Mouse (Mus musculus): ENCODE measurements at regions not wholly inside any gene's neighbourhood (a gene's known extent, or its start where the extent isn't known, plus 50 kb on each side); places are given as distances from the start of the nearest gene placed in this dataset.
"Not testable (repeated sequence)": the region's sequence is repeated elsewhere in the genome, so short reads cannot be mapped to it uniquely, and the experiment has no call there.

DNA sequence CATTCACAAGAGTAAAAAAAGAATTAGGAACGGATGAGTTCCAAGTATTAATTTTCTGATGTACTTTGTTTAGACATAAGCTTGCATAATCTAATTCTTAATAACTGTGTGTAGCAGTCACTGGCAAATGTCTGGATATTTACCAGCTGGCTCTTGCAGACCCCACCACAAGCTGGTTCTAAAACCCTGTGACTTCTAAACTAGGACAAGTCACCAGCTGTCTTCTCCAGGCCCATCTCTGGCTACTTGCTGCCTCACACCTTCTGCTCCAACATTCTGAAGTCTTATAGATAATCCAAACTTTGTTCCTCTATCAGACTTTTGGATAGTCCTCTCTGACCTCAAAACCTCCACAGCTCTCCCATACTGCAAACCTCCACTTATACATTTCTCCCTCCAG is 189.9 kb upstream of the Rhobtb1 start:
- no peak for DNase-seq (ENCODE audit: low spot score)

DNA sequence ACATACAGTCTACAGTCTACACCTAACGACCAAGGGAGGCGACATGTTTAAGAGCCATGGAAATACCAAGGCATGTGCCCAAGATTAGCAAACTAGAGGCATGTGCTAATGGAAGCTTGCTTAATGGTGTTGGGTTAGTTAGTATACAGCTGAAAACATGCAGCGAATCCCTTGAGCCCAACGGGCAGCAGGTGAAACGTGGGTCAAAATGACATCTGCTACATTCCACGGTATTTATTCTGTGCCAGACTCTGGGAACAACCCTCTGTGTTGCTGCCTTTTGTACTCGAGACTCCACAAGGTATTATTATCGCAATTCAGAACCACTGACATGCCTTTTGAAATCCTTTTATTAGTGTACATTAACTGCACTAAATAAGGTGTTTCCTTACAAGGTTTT is 188.1 kb upstream of the Rhobtb1 start:
- no peak for DNase-seq (ENCODE audit: low spot score)

DNA sequence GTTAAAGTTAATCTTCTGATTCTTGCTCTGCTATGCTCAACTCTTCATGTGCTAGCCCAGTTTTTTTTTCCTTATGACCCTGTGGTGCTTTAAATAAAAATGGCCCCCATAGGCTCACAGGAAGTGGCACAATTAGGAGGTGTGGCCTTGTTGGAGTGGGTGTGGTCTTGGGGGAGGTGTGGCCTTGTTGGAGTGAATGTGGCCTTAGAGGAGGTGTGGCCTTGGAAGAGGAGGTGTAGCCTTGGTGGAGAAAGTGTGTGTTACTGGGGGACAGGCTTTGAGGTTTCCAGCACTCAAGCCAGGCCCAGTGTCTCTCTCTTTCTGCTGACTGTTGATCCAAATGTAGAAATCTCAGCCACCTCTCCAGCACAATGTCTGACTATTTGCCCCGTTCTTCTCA is 186.0 kb upstream of the Rhobtb1 start:
- no peak for DNase-seq (ENCODE audit: low spot score)

DNA sequence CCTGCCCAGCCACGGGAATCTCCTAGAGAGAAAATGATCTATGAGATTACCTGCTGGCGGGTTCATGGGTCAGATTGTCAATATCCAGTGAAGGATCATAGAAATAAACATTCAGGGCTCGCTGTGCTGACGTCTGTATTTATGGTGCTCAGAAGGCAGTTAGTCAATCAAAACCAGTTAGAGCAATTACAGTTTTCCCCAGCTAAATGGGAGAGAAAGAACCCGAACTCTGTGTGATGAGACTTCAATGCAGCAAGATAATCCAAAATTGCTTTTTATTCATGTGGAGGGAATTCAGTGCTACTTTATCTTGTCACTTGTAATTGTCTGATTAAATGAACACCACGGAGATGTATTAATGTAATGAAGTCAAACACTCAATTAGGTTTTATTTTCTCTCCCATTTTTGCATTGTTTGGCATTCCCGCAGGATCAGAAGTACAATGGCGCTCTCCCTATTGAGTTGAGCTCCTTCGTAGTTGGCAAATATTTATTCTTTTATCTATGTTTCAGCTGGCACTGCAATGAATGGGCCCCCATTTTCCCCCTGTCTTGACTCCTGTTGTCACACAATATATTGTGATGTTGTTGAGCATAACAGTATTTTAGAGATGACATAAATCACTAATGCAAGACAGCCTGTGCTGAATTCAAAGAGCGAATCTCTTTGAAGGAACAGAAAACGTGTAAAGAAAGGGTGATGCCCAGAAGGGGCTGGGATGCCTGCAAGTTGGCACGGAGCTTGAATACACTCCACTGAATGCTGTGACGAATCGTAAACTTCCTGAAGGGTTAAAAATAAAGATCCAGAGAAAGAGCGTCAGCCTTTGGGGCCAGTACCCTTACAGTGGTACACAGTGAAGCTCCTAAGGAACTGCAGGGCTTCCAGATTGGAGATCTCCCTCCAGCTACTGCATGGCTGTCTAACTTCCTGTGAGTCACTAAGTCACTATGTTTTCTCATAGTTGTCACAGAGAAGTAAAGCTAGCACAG is 183.0 kb upstream of the Rhobtb1 start:
- DNase-seq (ENCODE audit: low spot score), result no peak

- DNase-seq (ENCODE audit: low spot score), result no peak
Observed at GRCm38 (mm10) chr10:68970521-68970920, 180.7 kb upstream of the Rhobtb1 start.

DNA sequence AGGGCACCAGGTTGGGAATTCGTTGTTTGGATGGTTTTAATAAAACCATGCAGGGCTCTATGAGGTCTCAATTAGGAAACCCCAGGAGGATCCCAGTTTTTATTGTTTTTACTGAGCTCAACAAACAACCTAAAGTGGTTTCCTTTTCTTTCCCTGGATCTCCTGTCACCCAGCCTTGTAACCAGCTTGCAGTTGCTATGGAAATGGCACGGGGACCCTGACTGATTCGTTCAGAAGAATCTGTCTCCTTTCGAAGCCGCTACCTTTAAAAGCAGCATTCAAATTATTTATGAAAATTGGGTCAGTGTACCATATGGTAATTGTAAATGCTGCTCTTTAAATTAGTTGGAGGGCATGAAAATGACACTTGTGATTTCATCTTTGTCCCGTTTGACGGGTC is 176.5 kb upstream of the Rhobtb1 start:
- no peak for DNase-seq (ENCODE audit: low spot score)

GRCm38 (mm10) chr10:68976443-68977025 is 174.7 kb upstream of the Rhobtb1 start:
- DNase-seq (ENCODE audit: low spot score), result no peak

- DNase-seq (ENCODE audit: low spot score), result no peak
Observed at GRCm38 (mm10) chr10:68978115-68978514, 173.1 kb upstream of the Rhobtb1 start.

DNA sequence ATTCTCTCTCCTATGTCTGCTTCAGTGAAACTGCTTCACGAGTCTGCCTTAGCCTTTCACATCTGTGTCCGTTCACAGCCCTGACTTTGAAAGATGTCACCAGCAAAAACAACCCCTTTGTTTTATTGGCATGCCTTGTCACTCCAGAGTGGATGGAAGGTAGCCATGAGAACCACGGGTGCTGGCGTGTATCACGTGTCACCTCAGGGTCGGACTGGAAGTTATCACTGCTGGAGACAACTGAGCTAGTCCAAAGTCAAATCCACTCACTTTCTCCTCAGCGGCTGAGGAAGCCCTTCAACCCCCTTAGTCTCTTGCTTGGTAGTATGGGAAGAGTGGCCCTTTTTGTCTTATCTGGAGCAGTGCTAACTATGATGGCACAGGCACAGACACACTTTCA is 171.3 kb upstream of the Rhobtb1 start:
- no peak for DNase-seq (ENCODE audit: low spot score)

DNA sequence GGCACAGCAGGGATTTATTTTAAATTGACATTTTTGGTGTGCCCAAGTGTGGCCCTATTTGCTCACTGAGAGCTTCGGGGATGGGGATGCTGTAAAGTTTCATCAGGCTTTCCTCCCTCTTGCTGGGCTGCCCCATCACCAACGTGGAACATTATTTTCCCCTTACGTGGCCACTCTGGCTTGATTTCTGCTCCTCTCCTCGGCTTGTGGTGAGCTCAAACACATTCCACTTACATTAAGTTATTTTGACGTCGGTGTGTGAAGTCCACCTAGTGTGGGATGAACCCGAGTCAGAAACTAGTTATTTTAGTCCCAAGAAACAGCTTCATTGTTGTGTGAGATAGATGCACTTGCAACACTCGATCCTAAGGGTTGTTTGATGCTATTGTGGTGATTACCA is 168.9 kb upstream of the Rhobtb1 start:
- DNase-seq (ENCODE audit: low spot score), result no peak

GRCm38 (mm10) chr10:68990584-68990983 is 160.7 kb upstream of the Rhobtb1 start:
- DNase-seq (ENCODE audit: low spot score), result no peak

- DNase-seq (ENCODE audit: low spot score), result no peak
Observed at GRCm38 (mm10) chr10:68999610-69000009, 151.6 kb upstream of the Rhobtb1 start.

DNA sequence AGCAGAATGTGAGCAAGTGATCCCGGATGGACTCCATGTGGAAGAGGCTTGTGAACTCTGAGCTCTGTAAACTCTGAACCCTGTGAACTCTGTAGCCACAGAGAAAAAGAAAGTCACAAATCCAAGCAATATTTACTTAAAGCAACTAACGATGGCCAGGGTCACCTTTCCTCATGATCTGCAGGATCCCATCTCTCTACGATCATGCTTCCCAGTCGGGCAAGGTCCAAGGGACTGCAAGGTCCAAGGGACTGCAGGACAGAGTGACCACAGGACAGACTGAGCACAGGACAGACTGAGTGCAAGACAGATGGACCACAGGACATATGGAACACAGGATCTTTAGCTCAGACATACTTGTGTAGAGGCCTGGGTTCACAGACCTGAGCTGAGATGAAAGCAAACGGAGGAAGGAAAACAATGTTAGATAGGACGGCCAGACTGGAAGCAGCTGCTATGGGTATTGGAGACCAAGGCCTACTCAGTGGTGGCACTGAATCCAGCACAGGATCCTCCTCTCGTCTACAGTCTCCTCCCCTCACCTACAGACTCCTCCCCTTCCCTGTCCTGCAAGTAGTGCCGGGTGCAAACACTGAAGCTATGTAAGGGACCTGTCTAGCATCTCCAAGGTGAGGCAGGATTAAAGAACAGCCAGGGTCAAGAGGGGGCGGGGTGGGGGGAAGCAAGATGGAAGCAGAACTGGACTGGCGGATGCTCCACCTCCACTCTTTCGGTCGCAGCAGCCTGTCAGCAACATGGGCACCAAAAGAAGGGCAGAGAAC is 149.4 kb upstream of the Rhobtb1 start:
- DNase-seq (ENCODE audit: low spot score), result no peak

GRCm38 (mm10) chr10:69005199-69005872 is 145.9 kb upstream of the Rhobtb1 start:
- DNase-seq (ENCODE audit: low spot score), result peak; percentile 71

- not testable (repeated sequence) for DNase-seq (ENCODE audit: low spot score)
Observed at GRCm38 (mm10) chr10:69008679-69009078, 142.6 kb upstream of the Rhobtb1 start.

DNA sequence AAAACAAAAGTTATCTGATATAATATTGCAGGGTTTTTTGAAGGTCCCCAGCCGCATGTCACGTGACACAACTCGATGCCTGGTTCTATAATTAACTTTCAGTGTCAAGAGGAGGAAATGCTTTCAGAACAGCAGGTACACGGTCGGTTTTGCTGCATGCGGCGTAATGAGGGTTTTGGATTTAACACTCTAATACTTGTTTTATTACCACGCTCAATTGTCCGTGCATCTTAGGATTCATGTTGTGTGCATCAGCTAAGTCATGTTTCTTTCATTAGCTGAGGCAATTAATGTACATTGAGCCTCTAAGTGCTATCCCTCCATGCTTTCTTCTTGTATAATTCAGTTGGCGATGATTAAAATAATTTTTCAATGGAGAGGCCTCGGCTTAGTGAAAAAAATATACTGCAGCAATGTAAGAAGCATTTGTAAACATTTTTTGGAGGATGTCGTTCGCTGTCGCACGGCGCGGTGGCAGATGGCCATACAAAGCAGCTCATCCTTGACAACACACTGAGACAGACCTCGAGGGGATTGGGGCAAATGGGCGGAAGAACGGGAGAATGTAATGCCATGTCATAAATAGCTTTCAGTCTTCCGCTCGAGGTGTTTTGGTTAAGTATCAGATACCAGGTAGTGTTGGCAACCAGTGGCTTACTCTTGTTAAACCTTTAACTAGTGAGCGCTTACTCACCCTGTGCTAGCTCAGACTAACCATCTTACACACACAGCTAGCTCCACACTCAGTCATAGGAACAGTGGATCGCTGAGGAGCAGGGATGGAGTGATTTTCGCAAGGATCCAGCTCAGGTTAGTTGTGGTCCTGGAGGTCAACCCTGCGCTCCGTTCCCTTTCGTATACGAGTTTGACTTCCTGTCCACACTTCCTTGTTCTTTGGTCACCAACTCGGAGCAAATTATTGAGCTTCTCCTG is 130.2 kb upstream of the Rhobtb1 start:
- no peak for DNase-seq (ENCODE audit: low spot score)

GRCm38 (mm10) chr10:69033410-69033809 is 117.8 kb upstream of the Rhobtb1 start:
- DNase-seq (ENCODE audit: low spot score), result no peak

GRCm38 (mm10) chr10:69034390-69035120 is 116.7 kb upstream of the Rhobtb1 start:
- no peak for DNase-seq (ENCODE audit: low spot score)

- not testable (repeated sequence) for DNase-seq (ENCODE audit: low spot score)
Observed at GRCm38 (mm10) chr10:69035536-69035935, 115.7 kb upstream of the Rhobtb1 start.

GRCm38 (mm10) chr10:69036096-69036495 is 115.1 kb upstream of the Rhobtb1 start:
- DNase-seq (ENCODE audit: low spot score), result no peak
